Mouse (Mus musculus): ENCODE data around the gene Nxph3.
"Not testable (repeated sequence)": the region's sequence is repeated elsewhere in the genome, so short reads cannot be mapped to it uniquely, and the experiment has no call there.

Nxph3 gene

DNA sequence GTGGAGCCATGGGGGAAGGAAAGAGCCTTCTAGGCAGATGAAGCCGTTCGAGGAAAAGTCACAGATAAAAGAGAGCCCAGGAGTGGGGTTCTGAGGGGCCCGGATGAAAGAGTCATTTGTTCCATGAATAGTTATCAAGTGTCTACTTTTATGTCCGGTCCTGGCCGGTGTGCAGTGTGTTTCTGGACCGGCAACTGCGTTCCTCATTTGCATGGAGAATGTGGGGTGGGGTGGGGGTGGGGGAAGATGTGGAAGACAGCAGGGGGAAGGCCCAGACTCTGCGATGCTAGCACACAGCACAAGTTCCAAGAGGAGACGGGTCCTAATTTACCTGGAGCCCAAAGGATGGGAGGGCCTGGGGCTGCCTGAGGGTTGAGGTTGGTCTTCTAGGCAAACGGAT is 4.9 kb upstream of the Nxph3 start:
- no peak for DNase-seq (ENCODE audit: low spot score in 2 of 2)

DNA sequence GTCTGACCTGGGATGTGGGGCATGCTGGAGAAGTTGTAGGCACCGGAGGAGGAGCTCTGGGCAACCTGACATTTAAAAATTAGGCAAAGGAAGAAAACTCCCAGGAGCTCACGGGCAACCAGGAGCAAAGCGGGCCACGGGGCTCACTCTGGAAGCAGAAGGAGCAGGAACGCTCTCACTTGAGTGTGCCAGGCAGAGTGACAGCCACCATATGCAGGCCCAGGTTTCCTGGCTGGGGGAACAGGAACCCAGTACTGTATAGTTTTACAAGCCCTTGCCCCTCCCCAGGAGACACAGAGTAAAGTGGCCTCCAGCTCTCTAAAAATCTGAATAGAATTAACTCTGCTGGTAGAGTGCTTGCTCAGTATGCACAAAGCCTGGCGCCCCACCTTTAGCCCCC is 2.8 kb upstream of the Nxph3 start:
- DNase-seq (ENCODE audit: low spot score in 2 of 2): no peak

DNA sequence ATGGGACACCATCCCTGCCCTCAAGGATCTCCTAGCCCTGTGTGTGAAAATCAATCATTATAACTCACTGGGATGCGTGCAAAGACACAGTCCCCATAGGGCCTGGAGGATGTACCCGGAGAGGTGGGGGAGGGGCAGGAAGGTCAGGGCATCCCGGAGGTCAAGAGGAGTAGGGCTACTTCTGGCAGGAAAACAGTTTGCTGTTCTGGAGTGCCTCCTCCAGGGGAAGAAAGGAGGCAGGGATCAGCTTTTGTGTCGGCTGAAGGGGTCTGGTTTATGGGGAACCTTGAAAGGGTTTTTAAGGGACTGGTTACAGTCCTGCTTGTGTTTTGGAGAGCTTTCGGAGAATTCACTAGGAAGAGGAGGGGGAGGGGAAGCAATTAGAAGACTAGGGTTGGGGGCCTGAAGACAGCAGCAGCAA is 2.1 kb upstream of the Nxph3 start:
- no peak for DNase-seq (ENCODE audit: low spot score in 2 of 2)

DNA sequence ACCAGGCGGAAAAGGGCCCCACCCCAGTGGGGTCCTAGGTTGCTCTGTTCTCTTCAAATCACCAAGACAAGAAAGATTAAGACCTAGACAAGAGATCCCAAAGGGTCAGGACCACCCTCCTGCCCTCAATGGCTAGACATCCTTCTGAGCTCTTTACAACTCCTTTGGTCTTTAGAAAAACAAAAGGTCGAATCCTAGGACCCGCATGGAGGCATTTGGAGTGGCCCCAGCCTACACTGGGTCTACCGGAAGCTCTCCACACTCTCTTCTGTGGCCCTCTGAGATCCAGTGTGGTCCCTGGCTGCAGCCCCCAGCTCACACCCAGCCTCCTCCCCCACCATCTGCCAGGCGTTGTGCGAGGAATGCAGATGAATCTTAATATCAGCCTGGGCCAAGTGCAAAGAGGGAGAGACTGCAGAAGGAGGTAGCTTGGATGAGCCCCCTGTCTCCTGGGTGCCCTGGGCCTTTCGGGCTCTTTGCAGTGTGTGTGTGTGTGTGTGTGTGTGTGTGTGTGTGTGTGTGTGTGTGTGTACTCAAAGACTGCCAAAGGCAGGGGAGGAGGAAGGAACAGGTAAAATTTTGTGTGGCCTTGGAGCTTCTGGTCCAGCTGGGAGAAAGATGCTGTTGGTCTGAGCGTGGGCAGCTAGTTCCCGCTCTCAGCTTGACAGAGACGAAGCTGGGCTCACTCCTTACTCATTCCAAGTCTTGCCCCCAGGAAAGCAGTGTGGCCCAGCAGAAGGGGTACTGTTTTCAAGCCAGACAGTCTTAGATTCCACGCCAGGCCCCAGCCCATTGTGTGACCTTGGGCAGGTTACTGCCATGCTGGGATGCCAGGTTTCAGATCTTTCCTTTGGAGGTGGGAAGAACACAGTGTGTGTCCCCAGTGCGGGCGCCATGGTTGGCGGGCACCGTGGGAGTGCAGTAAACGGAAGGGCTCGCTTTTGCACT is 1.3 kb upstream of the Nxph3 start:
- DNase-seq (ENCODE audit: low spot score in 2 of 2): no peak

DNA sequence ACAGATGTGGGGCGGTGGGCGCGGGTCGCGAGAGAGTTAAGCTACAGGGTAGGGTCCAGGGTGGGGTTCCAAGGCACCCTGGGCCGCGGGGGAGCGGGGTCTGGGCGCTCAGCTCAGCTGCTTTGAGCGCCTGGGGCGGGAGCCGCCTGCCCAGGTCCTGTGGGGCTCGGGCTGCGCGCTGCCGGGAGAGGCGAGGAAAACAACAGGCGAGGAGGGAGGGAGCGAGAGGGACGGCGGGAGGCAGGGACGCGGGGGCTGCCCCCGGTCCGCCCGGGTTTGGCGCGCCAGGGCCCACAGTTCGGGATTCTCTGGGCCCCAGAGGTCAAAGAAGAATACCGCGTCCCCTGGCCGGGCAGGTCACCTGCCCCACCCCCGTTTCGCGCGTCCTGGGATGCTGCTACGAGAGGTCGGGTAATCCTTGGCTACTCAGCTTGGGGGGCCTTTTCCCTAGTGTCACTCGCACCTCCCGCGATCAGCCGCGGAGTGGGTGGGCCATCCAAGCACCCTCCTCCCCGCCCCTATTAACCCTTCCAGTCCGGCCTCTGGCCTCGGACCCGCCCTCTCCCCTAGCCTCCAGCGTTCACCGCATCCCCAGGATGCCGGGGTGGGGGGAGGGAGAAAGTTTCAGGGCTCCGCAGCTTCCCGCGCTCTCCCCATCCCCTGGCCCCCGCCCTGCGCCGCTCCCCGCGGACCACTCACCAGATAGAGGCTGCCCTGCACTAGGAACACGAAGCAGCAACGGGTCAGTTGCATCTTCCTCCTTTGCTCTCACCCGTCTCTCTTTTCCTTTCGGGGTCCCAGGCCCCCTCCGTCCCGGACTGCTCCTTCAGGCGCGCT is 691 bp downstream of the Nxph3 start:
- no peak for DNase-seq (ENCODE audit: low spot score in 2 of 2)

DNA sequence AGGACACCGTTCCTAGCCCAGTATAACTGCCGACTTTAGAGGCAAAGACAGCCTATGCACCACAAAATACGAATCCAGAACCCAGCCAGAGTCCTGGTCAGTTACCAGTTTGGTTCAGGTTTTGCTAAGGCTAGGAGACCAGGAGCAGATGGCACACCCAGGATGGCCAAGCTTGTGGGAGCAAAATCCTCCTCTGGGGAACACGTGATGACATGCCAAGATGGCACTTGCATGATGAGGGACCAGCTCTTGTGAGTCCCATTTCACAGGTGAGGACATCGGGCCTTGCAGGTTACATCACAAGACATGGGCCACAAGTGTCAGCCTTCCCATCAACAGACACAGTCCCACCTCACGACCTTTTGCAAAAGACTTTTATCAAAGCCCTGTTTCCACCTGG is 2.0 kb downstream of the Nxph3 start:
- no peak for DNase-seq (ENCODE audit: low spot score in 2 of 2)

DNA sequence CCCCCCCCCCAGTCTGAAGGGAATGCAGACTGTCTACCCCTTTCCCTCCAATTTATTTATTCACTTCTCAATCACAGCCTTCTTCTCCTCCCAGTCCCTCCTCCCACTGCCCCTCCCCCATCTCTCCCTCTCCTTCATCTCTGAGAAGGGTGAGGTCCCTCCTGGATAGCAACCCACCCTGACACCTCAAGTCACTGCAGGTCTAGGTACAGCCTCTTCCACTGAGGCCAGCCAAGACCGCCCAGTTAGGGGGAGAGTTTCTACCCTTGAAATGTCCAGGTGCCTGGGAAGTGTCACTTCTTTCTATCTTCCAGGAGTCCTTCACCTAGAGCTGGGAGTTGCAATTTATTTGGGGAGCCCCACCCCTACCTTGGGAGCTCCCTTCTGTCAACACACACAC is 2.5 kb downstream of the Nxph3 start:
- DNase-seq (ENCODE audit: low spot score in 2 of 2): no peak

DNA sequence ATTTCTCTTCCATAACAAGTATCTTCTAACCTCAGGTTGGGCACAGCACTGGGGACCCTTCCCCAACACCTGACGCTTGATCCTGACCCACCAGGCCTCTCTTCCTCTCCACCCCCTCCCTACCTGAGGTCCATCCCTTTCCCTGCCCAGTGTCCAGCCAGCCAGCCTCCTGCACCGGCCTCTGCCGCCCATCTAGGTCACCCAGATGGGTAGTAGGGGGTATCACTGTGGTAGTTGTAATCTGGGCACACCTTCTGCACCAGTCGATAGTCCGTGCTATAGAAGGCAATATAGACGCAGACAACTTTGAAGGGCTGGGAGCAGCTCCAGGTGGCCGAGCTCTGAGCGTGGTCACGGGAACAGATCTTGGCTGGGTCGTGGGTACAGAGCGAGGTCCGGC is 3.7 kb downstream of the Nxph3 start:
- DNase-seq (ENCODE audit: low spot score in 2 of 2): no peak

DNA sequence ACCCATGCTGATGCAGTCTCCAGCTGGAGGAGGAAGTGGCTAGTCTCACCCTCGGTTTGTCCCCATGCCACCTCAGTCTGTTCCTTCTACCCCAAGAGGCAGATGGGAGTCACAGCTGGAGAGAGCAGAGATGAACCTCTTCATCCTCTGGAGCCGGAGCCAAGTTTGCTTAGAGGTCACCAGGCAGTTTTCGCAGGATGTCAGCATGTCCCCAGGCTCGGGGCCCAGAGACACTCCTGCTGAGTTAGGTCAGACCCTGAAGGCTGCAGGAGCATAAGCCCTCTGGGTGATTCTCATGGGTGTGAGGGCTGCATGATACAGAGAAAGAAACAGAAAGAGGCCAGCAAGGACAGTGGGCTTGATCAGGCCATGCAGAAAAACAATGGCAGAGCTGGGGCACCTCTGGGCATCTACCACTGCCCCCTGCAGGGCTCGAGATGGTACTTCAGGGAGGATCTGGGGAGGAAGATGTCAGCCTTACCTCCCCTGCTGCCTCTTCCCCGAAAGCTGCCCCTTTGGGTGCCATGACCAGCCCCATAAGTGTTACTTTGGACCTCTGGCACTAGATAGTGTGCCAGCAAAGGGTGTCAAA is 5.1 kb downstream of the Nxph3 start:
- DNase-seq (ENCODE audit: low spot score in 2 of 2): no peak

DNA sequence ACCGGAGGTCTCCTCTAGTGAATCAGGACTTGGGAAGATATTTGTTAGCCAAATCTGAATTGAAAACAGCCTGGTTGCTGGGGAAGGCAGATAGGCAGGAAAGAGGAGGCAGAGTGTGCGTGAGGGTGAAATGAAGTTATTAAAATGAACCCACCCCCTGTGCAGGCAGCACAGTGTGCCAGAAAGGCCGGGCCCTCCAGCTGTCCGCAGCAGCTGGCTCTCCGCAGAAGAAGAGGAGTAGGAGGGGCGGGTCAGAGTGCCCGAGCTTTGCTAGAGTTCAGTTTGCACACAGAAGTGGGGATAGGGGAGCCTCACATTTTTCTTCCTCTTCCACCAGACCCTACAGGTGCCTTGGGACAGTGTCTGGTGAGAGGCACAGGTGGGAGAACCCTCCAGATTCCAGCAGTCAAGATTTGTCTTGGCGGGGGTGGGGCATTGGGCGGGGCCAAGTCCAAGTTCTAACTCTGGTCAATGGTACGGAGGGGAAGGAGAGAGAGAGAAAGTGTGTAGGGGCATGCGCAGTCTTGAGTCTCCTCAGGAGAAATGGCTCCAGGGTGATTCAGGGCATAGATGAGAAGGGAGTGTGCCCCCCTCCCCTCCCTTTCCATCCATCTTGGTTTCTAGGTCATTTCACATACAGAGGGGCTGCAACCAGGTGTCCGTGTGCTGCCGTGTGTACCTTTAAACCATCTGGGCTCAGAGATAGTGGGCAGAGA is 6.0 kb downstream of the Nxph3 start:
- no peak for DNase-seq (ENCODE audit: low spot score in 2 of 2)

DNA sequence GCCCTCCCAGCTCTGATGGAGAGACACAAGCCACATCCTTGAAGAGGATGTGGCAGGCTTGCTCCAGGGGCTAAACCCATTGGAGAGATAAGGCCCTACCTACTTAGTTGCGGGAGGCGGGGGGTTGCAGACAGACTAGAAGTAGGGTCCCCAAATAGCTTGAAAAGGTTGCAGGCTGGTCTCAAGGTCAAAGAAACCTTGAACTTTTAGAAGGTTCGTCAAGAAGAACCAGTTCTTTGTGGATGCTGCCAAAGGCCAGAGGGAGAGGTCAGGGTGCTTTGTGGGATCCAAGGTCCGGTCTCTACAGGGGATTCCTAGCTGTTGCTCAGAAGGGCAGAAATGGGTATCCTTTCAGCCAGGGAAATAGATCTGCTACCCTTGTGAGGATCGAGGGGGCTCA is 6.6 kb downstream of the Nxph3 start:
- DNase-seq (ENCODE audit: low spot score in 2 of 2): no peak

DNA sequence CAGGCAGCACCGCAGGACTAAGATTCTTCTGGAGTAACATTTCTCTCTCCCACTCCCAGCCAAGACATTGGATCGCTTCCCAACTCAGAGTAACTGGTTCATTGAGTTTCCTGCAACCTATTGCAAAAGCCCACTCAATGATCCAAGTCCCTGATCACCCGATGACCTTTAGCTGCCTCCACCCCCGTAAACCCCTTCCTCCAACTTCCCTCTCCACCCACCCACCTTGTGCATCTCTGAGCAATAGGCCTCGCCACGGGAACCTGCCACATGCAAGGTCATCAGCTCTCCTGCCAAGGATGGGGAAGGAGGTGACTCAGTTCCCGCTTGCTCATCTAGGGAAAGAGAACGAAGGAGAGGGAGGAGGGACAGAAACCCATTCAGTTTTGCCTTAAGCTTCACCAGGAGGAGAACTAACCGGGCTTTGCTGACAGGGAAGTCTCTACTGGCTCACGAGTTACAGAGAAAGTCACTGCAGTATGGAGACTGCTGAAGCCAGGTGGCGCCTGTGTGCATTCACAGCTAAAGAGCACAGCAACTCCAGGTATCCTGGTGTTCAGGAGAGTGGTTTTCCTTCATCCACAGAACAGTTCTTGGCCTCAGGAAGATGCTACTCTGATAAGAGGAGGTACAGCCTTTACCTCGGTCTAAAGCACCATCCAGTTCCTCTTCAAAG is 7.2 kb downstream of the Nxph3 start:
- peak in 1 of 2 experiments; percentile 34 for DNase-seq (ENCODE audit: low spot score in 2 of 2)

DNA sequence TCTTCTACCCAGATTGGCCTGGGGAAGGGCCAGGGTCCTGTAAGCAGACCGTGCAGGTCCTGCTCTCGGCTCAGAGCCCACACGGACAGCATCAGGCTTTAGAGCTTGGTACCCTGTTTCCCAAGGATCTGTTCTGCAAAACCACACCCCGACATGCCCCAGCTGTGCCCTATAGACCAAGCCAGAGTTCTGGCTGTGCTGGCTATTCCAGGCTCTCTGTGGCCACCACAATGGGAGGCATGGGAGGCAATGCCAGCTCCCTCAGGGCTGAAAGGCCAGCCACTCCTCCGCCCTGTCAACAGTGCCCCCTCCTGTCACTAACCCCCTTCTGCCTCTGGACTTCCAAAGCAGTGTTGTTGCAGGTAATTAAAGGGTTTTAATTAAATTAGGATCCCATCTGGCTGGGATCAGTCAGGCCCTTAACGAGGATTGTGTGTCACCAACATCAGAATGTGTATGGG is 10.1 kb downstream of the Nxph3 start:
- DNase-seq (ENCODE audit: low spot score in 2 of 2): peak; percentile 46 to 52

DNA sequence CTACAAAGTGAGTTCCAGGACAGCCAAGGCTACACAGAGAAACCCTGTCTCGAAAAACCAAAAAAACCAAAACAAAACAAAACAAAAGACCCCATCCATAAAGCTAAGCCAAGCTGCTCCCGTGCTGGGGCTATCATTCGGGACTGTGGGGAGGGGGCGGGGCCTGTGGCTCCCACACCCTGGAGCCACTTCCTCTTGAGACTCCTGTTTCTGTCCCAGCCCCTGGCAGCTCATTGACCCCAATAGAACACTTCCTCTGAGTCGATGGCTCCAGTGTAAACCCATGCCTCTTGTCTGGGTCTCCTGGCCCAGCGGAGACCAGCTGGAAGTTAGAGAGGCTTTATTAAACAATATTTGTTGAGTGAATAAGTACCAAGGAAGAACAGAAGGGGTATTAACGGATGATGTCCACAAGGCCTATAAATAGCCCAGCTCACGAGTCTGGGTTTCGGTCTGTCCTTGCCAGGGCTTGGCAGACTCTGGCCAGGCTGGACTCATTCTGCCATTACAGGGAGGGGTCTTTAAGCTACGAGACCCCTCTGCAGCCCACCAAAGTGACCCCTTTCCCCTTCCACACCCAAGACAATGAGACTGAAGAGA is 10.7 kb downstream of the Nxph3 start:
- DNase-seq (ENCODE audit: low spot score in 2 of 2): peak; percentile 35 to 45

DNA sequence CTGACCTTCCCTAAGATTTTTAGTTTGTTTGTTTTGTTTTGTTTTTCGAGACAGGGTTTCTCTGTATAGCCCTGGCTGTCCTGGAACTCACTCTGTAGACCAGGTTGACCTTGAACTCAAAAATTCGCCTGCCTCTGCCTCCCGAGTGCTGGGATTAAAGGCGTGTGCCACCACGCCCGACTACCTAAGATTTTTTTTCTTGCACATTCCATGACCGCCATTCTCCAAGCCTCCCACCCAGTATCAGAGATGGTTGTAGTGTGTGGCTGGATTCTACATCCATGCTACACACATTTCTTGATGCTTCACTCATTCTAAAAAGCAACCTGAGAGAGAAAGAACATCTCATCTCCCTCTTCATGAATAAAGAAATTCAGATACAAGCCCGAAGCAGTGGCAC is 12.5 kb downstream of the Nxph3 start:
- not testable (repeated sequence) for DNase-seq (ENCODE audit: low spot score in 2 of 2)

DNA sequence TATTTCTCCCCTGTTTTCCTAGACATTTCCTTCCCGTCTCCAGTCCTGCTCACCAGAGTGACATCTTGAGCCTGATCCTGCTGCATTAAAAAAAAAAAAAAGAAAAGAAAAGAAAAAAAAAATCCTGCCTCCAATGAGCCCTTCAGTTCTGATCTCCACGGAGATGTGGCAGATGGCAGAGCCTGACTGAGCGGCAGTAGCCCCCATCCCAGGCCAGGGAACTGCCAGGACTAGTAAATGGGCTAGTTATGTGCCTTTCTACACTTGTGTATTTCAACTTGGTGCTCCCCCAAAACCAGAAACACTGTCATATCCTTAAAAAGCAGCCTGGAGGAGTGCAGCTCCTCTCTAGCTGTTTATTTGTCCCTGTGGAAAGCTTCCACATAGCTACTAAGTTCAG is 13.5 kb downstream of the Nxph3 start:
- DNase-seq (ENCODE audit: low spot score in 2 of 2): no peak

DNA sequence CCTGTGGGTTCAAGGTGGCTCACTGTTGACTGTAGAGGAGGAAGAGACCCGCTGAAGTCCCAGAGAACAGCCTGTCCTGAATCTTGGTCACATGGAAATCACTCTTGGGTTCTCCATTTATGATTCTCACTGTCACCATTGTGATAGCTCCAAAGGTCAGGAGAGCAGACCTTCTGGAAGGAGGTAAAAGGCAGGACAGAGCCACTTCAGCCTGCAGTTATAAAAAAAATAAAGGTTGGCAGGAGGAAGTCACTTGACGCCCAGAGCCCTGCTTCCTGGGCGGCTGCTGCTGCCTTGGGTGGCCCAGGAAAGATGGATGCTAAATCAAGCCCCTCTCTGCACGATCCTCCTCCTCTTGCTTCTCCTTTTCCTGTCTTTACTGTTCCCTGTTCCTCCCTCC is 14.0 kb downstream of the Nxph3 start:
- no peak for DNase-seq (ENCODE audit: low spot score in 2 of 2)

DNA sequence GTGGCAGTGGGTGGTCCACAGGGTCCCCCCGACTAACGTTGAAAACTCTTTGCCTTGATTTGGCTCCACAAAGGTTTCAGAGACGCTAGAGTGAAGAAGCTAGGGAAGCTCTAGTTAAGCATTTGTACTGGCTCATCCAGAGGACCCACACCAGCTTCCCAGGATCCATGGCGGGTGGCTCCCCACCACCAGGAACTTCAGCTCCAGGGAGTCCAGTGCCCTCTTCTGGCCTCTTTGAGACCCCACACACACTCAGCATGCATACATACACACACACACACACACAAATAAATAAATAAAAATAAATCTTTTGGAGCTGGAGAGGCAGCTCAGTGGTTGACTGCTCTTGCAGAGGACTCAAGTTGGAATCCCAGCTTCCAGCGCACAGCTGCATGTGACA is 16.4 kb downstream of the Nxph3 start:
- no peak for DNase-seq (ENCODE audit: low spot score in 2 of 2)

DNA sequence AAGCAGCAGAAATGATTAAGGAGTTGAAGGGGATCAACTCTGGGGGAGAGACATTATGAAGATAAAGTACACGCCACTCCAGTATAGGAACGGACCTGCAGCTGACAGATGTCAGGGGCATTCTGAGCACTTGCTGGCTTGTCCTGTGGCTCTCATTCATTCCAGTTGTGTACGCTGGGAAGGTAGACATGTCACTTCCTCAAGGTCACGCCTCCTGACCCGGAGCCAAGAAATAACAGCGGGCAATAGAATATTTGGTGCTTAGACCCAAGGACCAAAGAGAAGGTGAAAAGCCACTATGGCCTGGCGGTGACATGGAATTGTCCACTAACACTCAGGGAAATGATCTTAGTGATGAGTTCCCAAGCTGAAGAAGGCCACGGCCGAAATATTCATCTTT is 18.5 kb downstream of the Nxph3 start:
- no peak for DNase-seq (ENCODE audit: low spot score in 2 of 2)

DNA sequence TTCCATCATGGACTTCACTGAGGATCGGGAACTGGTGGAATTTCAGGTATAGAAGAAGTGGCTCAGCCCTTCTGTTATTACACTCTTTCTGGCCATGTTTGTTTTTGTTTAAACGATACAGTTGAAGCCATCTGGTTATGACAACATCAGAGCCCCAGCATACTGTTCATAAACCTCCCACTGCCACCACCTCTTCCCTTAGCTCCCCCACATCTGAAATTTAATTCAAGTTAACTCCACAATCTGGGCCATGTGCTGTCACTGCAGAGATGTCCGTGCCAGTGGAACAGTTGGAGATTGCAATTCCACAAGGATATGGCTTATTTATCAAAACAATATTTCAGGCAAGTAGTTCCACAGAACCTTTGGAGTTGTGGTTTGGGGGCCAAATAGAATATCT is 20.0 kb downstream of the Nxph3 start:
- no peak for DNase-seq (ENCODE audit: low spot score in 2 of 2)

DNA sequence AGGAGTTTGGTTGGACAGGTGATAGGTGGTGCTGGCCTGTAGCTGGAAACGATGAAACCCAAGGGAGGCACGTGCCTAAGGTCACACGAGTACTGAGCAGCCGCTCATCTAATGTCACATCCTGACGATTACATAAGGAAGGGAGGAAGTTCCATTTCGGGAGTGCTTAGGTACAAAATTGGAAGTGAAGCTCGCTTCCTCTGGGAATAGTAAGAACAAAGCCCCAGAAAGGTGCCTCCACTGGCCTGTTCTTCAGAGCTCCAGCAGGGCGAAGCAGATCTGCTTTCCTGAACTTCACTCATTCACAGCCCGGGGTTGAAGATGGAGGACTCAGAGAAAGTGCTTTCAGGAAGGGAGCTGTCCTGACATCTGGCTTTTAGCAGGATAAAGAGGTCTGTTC is 20.4 kb downstream of the Nxph3 start:
- no peak for DNase-seq (ENCODE audit: low spot score in 2 of 2)
